Mouse (Mus musculus): ENCODE measurements at regions not wholly inside any gene's neighbourhood (a gene's known extent, or its start where the extent isn't known, plus 50 kb on each side); places are given as distances from the start of the nearest gene placed in this dataset.

- TF ChIP-seq CTCF (IDR thresholded peaks at IDR 0.05; ENCODE audit: low read depth, low read length) (no peak), POLR2A (IDR thresholded peaks at IDR 0.05; ENCODE audit: borderline replicate concordance, low read depth, low read length) (no peak)
Measured at GRCm38 (mm10) chr12:97898178-97898577, 361.1 kb downstream of the Galc start.
